Mouse (Mus musculus) kidney, adult 2 months (tissue): ENCODE results near the gene Mblac1.

ENCODE experiments used
- CTCF ChIP-seq: fragments of 200-500 bp; conservative IDR thresholded peaks from 2 replicates; pipeline ENCODE4 v1.5.1; 2011; ENCODE audit warnings: low read depth, mild to moderate bottlenecking, control low read depth, low read length, moderate library complexity, mixed read lengths; ENCODE audit not compliant: insufficient read depth, insufficient read length
- POLR2A ChIP-seq: fragments of 200-500 bp; IDR thresholded peaks from one replicate; pipeline ENCODE4 v1.6.1; 2011; ENCODE audit warnings: low read depth, low read length, control low read depth

- TF ChIP-seq POLR2A (peak; percentile 47), CTCF (no peak)
Measured at GRCm38 (mm10) chr5:138160842-138161665, 33.1 kb upstream of the Mblac1 start, which contains the start of gene Cops6.
